ENCODE assay signal across 8 mouse cellular contexts in genomic region chr13:5864265-5865097, GRCm38 (mm10). TPM values are rescaled to one million over a fixed set of nuclear protein-coding genes. Genes with fewer than 3 reads are reported as not detected.
DNase-seq lines count a peak whose midpoint lies in the region; ATAC-seq and TF ChIP-seq lines count a peak whose summit lies in the region.

No protein-coding gene starts in this region.

- ATAC-seq in lung, postnatal 0 days = no peak
- ATAC-seq in stomach, embryonic 15.5 days (ENCODE audit: insufficient read depth, low FRiP score, low read depth) = no peak

- 37% methylated on average over 10 of the region's 10 CpGs for WGBS in lung, postnatal 0 days
- WGBS in stomach, embryonic 15.5 days = 54% methylated on average over 10 of the region's 10 CpGs

- peak overlapping the region; percentile 89 for H3K27ac ChIP-seq in cortical plate, adult 2 months (ENCODE audit: insufficient read depth, low read length)
- peak overlapping the region; percentile 54 for H3K27ac ChIP-seq in lung, postnatal 0 days (ENCODE audit: low read length)
- H3K27ac ChIP-seq in stomach, embryonic 15.5 days = peak overlapping the region; percentile 75

- H3K4me3 ChIP-seq in cortical plate, adult 2 months (ENCODE audit: insufficient read depth, low read length) = peak overlapping the region; percentile 100
- H3K4me3 ChIP-seq in lung, postnatal 0 days (ENCODE audit: low read depth, low read length) = peak overlapping the region; percentile 94
- H3K4me3 ChIP-seq in stomach, embryonic 15.5 days (replicated peaks) = peak overlapping the region; percentile 32

- H3K36me3 ChIP-seq in lung, postnatal 0 days (ENCODE audit: insufficient read depth, low read length) = peaks cover 30% of the 10 kb centered on the region
- H3K36me3 ChIP-seq in stomach, embryonic 15.5 days = peaks cover 29% of the 10 kb centered on the region

- H3K9me3 ChIP-seq in lung, postnatal 0 days (ENCODE audit: low read length) = no peaks in the 10 kb centered on the region
- H3K9me3 ChIP-seq in stomach, embryonic 15.5 days = no peaks in the 10 kb centered on the region

- peak overlapping the region; percentile 38; the same call in 1 of the 2 replicates for H3K9ac ChIP-seq in lung, postnatal 0 days (replicated peaks; ENCODE audit: low read depth)
- H3K9ac ChIP-seq in stomach, embryonic 15.5 days = no peak overlapping the region

- H3K27me3 ChIP-seq in lung, postnatal 0 days (replicated peaks; ENCODE audit: insufficient read depth, low read length) = no peaks in the 10 kb centered on the region
- H3K27me3 ChIP-seq in stomach, embryonic 15.5 days (replicated peaks) = no peaks in the 10 kb centered on the region

- peak; percentile 18 to 66 for DNase-seq in right cerebral cortex, adult 2 months (ENCODE audit: low spot score in 2 of 2)
- no peak for DNase-seq in right cerebral cortex, postnatal 36 days (ENCODE audit: low spot score in 2 of 2)
- DNase-seq in heart, postnatal 4 days = peak; percentile 39
- DNase-seq in lung, postnatal 0 days (ENCODE audit: low spot score) = peak; percentile 81
- no peak for DNase-seq in yolk sac, embryonic 10.5 days (ENCODE audit: low spot score)
- DNase-seq in kidney, adult 8-10 months = no peak

- peak overlapping the region; percentile 73 for H3K4me2 ChIP-seq in lung, postnatal 0 days (replicated peaks; ENCODE audit: low read depth, low read length)
- peak overlapping the region; percentile 53 for H3K4me2 ChIP-seq in stomach, embryonic 15.5 days

- peaks cover 4% of the 10 kb centered on the region; the same call in 1 of the 2 replicates for H3K4me1 ChIP-seq in cortical plate, adult 2 months (ENCODE audit: control insufficient read depth, insufficient read depth, low read length)
- peaks cover 21% of the 10 kb centered on the region for H3K4me1 ChIP-seq in lung, postnatal 0 days (ENCODE audit: insufficient read depth, low read depth, low read length)
- peaks cover 23% of the 10 kb centered on the region for H3K4me1 ChIP-seq in stomach, embryonic 15.5 days

- no peak for TF ChIP-seq CTCF in cortical plate, adult 2 months (IDR thresholded peaks at IDR 0.05; ENCODE audit: extremely low read depth, insufficient read depth, low read length)
- no peak for TF ChIP-seq CTCF in lung, postnatal 0 days (IDR thresholded peaks at IDR 0.05)

- TF ChIP-seq EP300 in lung, postnatal 0 days (IDR thresholded peaks at IDR 0.05) = no peak

- no peak for TF ChIP-seq POLR2A in cortical plate, adult 2 months (IDR thresholded peaks at IDR 0.05; ENCODE audit: extremely low read depth, insufficient read depth, low read length)

RNA-seq across cellular contexts. Expression of gene Klf6, which starts 3.2 kb away (rescaled TPM):
- polyA plus RNA-seq in cortical plate, adult 2 months (2012; rRNA removed) = 25.7 and 27.5 TPM in 2 replicates
- 10 to 100 TPM; 62.0 to 68.7 TPM for total RNA-seq in heart, postnatal 4 days (2021)
- 201 and 219 TPM in 2 replicates for polyA plus RNA-seq in lung, postnatal 0 days (2015; fragmentation: Nextera tagmentation; extraction: Ambion mirVana)
- 80.4 and 88.9 TPM in 2 replicates for polyA plus RNA-seq in stomach, embryonic 15.5 days (2015; fragmentation: Nextera tagmentation; extraction: Ambion mirVana)

Comparison
In these comparisons a context has a peak if more than half of its experiments do, and no peak if none do; other contexts are left out.
1. DNase-seq: peak in right cerebral cortex, adult 2 months (2 of 2), heart, postnatal 4 days (single experiment) and lung, postnatal 0 days (single experiment); none in right cerebral cortex, postnatal 36 days (0 of 2), yolk sac, embryonic 10.5 days (single experiment) and kidney, adult 8-10 months (0 of 2).
2. H3K4me3 ChIP-seq: peak in every context shown above with its lines; median percentile 100 in cortical plate, adult 2 months; 94 in lung, postnatal 0 days; 32 in stomach, embryonic 15.5 days.
3. Peak in every context shown above with its lines, with median percentiles within 50 percentile points of each other: H3K27ac ChIP-seq.